Mouse (Mus musculus) liver, embryonic 13.5 days (tissue): Measurements from ENCODE around the gene Frmpd2. TPM values are rescaled to one million over a fixed set of nuclear protein-coding genes. Genes with fewer than 3 reads are reported as not detected.

Experiments used
- ATAC-seq: fragments of 200-750 bp; cut with Nextera tagmentation; 2 replicates; pipeline ENCODE4 v1.8.0; 2017; ENCODE audit warnings: low read depth, mild to moderate bottlenecking, moderate number of reproducible peaks, moderate library complexity
- DNase-seq: peaks from one replicate; pipeline ENCODE4 v3.0.0; 2022
- H3K27ac ChIP-seq: fragments of 300-500 bp; sonication (generic); 2 replicates; pipeline ENCODE4 v1.5.1; 2015; ENCODE audit warnings: moderate library complexity, mild to moderate bottlenecking, inconsistent platforms
- H3K27me3 ChIP-seq: fragments of 300-500 bp; sonication (generic); 2 replicates; pipeline ENCODE4 v1.6.1; 2015; ENCODE audit warnings: mild to moderate bottlenecking, inconsistent platforms
- H3K36me3 ChIP-seq: fragments of 300-500 bp; sonication (generic); 2 replicates; pipeline ENCODE4 v1.6.1; 2015; ENCODE audit warnings: mild to moderate bottlenecking, inconsistent platforms
- H3K4me1 ChIP-seq: fragments of 300-500 bp; sonication (generic); replicated peaks from 2 replicates; pipeline ENCODE4 v1.6.1; 2015; ENCODE audit warnings: inconsistent platforms
- H3K4me2 ChIP-seq: fragments of 300-500 bp; sonication (generic); 2 replicates; pipeline ENCODE4 v1.6.1; 2015; ENCODE audit warnings: inconsistent platforms, mild to moderate bottlenecking, moderate library complexity
- H3K4me3 ChIP-seq: fragments of 300-500 bp; sonication (generic); replicated peaks from 2 replicates; pipeline ENCODE4 v1.5.1; 2015; ENCODE audit warnings: mild to moderate bottlenecking, inconsistent platforms
- H3K9ac ChIP-seq: fragments of 300-500 bp; sonication (generic); 2 replicates; pipeline ENCODE4 v1.6.1; 2015; ENCODE audit warnings: mild to moderate bottlenecking, inconsistent platforms
- H3K9me3 ChIP-seq: fragments of 300-500 bp; sonication (generic); replicated peaks from 2 replicates; pipeline ENCODE4 v1.6.1; 2016; ENCODE audit warnings: inconsistent platforms
- WGBS: fragments of 180-500 bp; shearing (Covaris S2); methylation state at CpG from one replicate; pipeline ENCODE4 v1.1.7; 2015; ENCODE audit not compliant: insufficient replicate concordance; 5-methylcytosine and 5-hydroxymethylcytosine counted together
- polyA plus RNA-seq: library from polyadenylated mRNA; unstranded; fragments of >200 nt; fragmentation: Nextera tagmentation; extraction: Ambion mirVana; gene quantifications from 2 replicates; pipeline ENCODE4 v1.2.1, GENCODE M21; 2015

The Frmpd2 gene
- polyA plus RNA-seq, 1 experiment from 2014 or later: not detected

- WGBS: 59% methylated on average over 6 of the region's 6 CpGs
- H3K36me3 ChIP-seq: no peaks in the 10 kb centered on the region
- H3K27me3 ChIP-seq: no peaks in the 10 kb centered on the region
- H3K9me3 ChIP-seq: no peaks in the 10 kb centered on the region
- ATAC-seq (no peak), DNase-seq (no peak)
- no peak overlapping the region for H3K4me3 ChIP-seq
- H3K27ac ChIP-seq: no peak overlapping the region
- no peaks in the 10 kb centered on the region for H3K4me1 ChIP-seq
- no peak overlapping the region for H3K4me2 ChIP-seq
- H3K9ac ChIP-seq: no peak overlapping the region
Observed at GRCm38 (mm10) chr14:33467766-33468165, 3.7 kb upstream of the Frmpd2 start.

- ATAC-seq: no peak
- Histone ChIP-seq H3K27ac (no peak overlapping the region), H3K4me3 (no peak overlapping the region), H3K4me2 (no peak overlapping the region), H3K9me3 (no peaks in the 10 kb centered on the region), H3K36me3 (no peaks in the 10 kb centered on the region), H3K27me3 (no peaks in the 10 kb centered on the region), H3K9ac (no peak overlapping the region), H3K4me1 (no peaks in the 10 kb centered on the region)
- WGBS: 29% methylated on average over 2 of the region's 2 CpGs
- DNase-seq: no peak
Observed at GRCm38 (mm10) chr14:33474461-33474860, 3.0 kb downstream of the Frmpd2 start.

GRCm38 (mm10) chr14:33476094-33476760 is 4.7 kb downstream of the Frmpd2 start:
- Histone ChIP-seq H3K36me3 (no peaks in the 10 kb centered on the region), H3K27ac (no peak overlapping the region), H3K4me3 (no peak overlapping the region), H3K4me1 (no peaks in the 10 kb centered on the region), H3K4me2 (no peak overlapping the region), H3K9me3 (no peaks in the 10 kb centered on the region), H3K27me3 (no peaks in the 10 kb centered on the region), H3K9ac (no peak overlapping the region)
- ATAC-seq: no peak
- no peak for DNase-seq
- WGBS: 11% methylated on average over 3 of the region's 3 CpGs

GRCm38 (mm10) chr14:33481991-33482390 is 10.5 kb downstream of the Frmpd2 start:
- WGBS: 77% methylated on average over 3 of the region's 3 CpGs

GRCm38 (mm10) chr14:33487805-33488550 is 16.5 kb downstream of the Frmpd2 start:
- Histone ChIP-seq H3K9ac (no peak overlapping the region), H3K4me2 (no peak overlapping the region), H3K4me3 (no peak overlapping the region), H3K27ac (no peak overlapping the region), H3K27me3 (no peaks in the 10 kb centered on the region), H3K36me3 (no peaks in the 10 kb centered on the region), H3K4me1 (no peaks in the 10 kb centered on the region), H3K9me3 (no peaks in the 10 kb centered on the region)
- no peak for ATAC-seq
- 64% methylated on average over 15 of the region's 15 CpGs for WGBS
- DNase-seq: no peak

More at GRCm38 (mm10) chr14:33481991-33482390, 10.5 kb downstream of the Frmpd2 start:
- no peak overlapping the region for H3K9ac ChIP-seq
- no peak overlapping the region for H3K4me3 ChIP-seq
- H3K9me3 ChIP-seq: no peaks in the 10 kb centered on the region
- no peak overlapping the region for H3K27ac ChIP-seq
- H3K36me3 ChIP-seq: no peaks in the 10 kb centered on the region
- H3K27me3 ChIP-seq: no peaks in the 10 kb centered on the region
- no peak overlapping the region for H3K4me2 ChIP-seq
- H3K4me1 ChIP-seq: no peaks in the 10 kb centered on the region
- no peak for ATAC-seq
- no peak for DNase-seq

GRCm38 (mm10) chr14:33495226-33495625 is 23.7 kb downstream of the Frmpd2 start:
- H3K4me1 ChIP-seq: no peaks in the 10 kb centered on the region
- ATAC-seq (no peak), DNase-seq (no peak)
- H3K36me3 ChIP-seq: no peaks in the 10 kb centered on the region
- H3K9ac ChIP-seq: no peak overlapping the region
- H3K4me3 ChIP-seq: no peak overlapping the region
- no peak overlapping the region for H3K4me2 ChIP-seq
- no peak overlapping the region for H3K27ac ChIP-seq
- 54% methylated on average over 4 of the region's 4 CpGs for WGBS
- no peaks in the 10 kb centered on the region for H3K27me3 ChIP-seq
- H3K9me3 ChIP-seq: no peaks in the 10 kb centered on the region

- WGBS: 64% methylated on average over 5 of the region's 5 CpGs
- DNase-seq (no peak), ATAC-seq (no peak)
- Histone ChIP-seq H3K9ac (no peak overlapping the region), H3K36me3 (no peaks in the 10 kb centered on the region), H3K4me3 (no peak overlapping the region), H3K4me1 (no peaks in the 10 kb centered on the region), H3K9me3 (no peaks in the 10 kb centered on the region), H3K27me3 (no peaks in the 10 kb centered on the region), H3K27ac (no peak overlapping the region), H3K4me2 (no peak overlapping the region)
Observed at GRCm38 (mm10) chr14:33497418-33497817, 25.9 kb downstream of the Frmpd2 start.

- Histone ChIP-seq H3K4me1 (no peaks in the 10 kb centered on the region), H3K4me2 (no peak overlapping the region), H3K27me3 (no peaks in the 10 kb centered on the region), H3K9ac (no peak overlapping the region), H3K27ac (no peak overlapping the region), H3K36me3 (no peaks in the 10 kb centered on the region), H3K4me3 (no peak overlapping the region), H3K9me3 (no peaks in the 10 kb centered on the region)
- 48% methylated on average over 3 of the region's 3 CpGs for WGBS
- ATAC-seq: no peak
- DNase-seq: no peak
Observed at GRCm38 (mm10) chr14:33498849-33499248, 27.4 kb downstream of the Frmpd2 start.

- H3K27ac ChIP-seq: no peak overlapping the region
- H3K4me1 ChIP-seq: no peaks in the 10 kb centered on the region
- H3K36me3 ChIP-seq: no peaks in the 10 kb centered on the region
- no peak overlapping the region for H3K9ac ChIP-seq
- WGBS: 63% methylated on average over 10 of the region's 10 CpGs
- ATAC-seq (no peak), DNase-seq (no peak)
- H3K4me2 ChIP-seq: no peak overlapping the region
- H3K27me3 ChIP-seq: no peaks in the 10 kb centered on the region
- H3K4me3 ChIP-seq: no peak overlapping the region
- no peaks in the 10 kb centered on the region for H3K9me3 ChIP-seq
Observed at GRCm38 (mm10) chr14:33500631-33501030, 29.1 kb downstream of the Frmpd2 start.

- Histone ChIP-seq H3K36me3 (no peaks in the 10 kb centered on the region), H3K27me3 (no peaks in the 10 kb centered on the region), H3K4me2 (no peak overlapping the region), H3K27ac (no peak overlapping the region), H3K4me1 (no peaks in the 10 kb centered on the region), H3K4me3 (no peak overlapping the region), H3K9me3 (no peaks in the 10 kb centered on the region), H3K9ac (no peak overlapping the region)
- no peak for DNase-seq
- 71% methylated on average over 9 of the region's 9 CpGs for WGBS
- no peak for ATAC-seq
Observed at GRCm38 (mm10) chr14:33503311-33503710, 31.8 kb downstream of the Frmpd2 start.

GRCm38 (mm10) chr14:33506696-33507095 is 35.2 kb downstream of the Frmpd2 start:
- H3K27me3 ChIP-seq: no peaks in the 10 kb centered on the region
- no peaks in the 10 kb centered on the region for H3K4me1 ChIP-seq
- H3K27ac ChIP-seq: no peak overlapping the region
- no peaks in the 10 kb centered on the region for H3K9me3 ChIP-seq
- WGBS: 35% methylated on average over 4 of the region's 4 CpGs
- H3K4me3 ChIP-seq: no peak overlapping the region
- no peak overlapping the region for H3K9ac ChIP-seq
- no peaks in the 10 kb centered on the region for H3K36me3 ChIP-seq
- ATAC-seq (no peak), DNase-seq (no peak)
- no peak overlapping the region for H3K4me2 ChIP-seq

GRCm38 (mm10) chr14:33508660-33509059 is 37.2 kb downstream of the Frmpd2 start:
- no peak for ATAC-seq
- DNase-seq: no peak

More at GRCm38 (mm10) chr14:33508660-33509059, 37.2 kb downstream of the Frmpd2 start:
- no peak overlapping the region for H3K4me2 ChIP-seq
- H3K9ac ChIP-seq: no peak overlapping the region
- H3K9me3 ChIP-seq: no peaks in the 10 kb centered on the region
- H3K4me1 ChIP-seq: no peaks in the 10 kb centered on the region
- no peak overlapping the region for H3K4me3 ChIP-seq
- no peaks in the 10 kb centered on the region for H3K27me3 ChIP-seq
- 56% methylated on average over 1 of the region's 1 CpGs for WGBS
- H3K27ac ChIP-seq: no peak overlapping the region
- no peaks in the 10 kb centered on the region for H3K36me3 ChIP-seq
